Mouse (Mus musculus) midbrain, embryonic 13.5 days (tissue): ENCODE data around the gene Mrgpra1. TPM values are rescaled to one million over a fixed set of nuclear protein-coding genes. Genes with fewer than 3 reads are reported as not detected.

Source experiments
- polyA plus RNA-seq: library from polyadenylated mRNA; unstranded; fragments of >200 nt; fragmentation: Nextera tagmentation; extraction: Ambion mirVana; gene quantifications from 2 replicates; pipeline ENCODE4 v1.2.1, GENCODE M21; 2015

Mrgpra1 gene
- polyA plus RNA-seq, 1 experiment from 2014 or later: not detected

Other genes with a start within 250 kb of the Mrgpra1 start
- 98.6 and 102 TPM in 2 replicates for gene Ptpn5, start 220.6 kb downstream of the Mrgpra1 start, polyA plus RNA-seq
- not detected in 2 replicates for gene Mrgpra6, start 149.3 kb downstream of the Mrgpra1 start, polyA plus RNA-seq
- gene Mrgpra9, start 101.4 kb downstream of the Mrgpra1 start, polyA plus RNA-seq: not detected in 2 replicates
- gene Mrgpra2a, start 97.9 kb upstream of the Mrgpra1 start, polyA plus RNA-seq: not detected in 2 replicates
- gene Mrgpra2b, start 174.6 kb upstream of the Mrgpra1 start, polyA plus RNA-seq: not detected in 2 replicates
- gene Mrgpra3, start 247.1 kb upstream of the Mrgpra1 start, polyA plus RNA-seq: not detected in 2 replicates